10 mouse cellular contexts compared by ENCODE assay signal in the genomic region with DNA sequence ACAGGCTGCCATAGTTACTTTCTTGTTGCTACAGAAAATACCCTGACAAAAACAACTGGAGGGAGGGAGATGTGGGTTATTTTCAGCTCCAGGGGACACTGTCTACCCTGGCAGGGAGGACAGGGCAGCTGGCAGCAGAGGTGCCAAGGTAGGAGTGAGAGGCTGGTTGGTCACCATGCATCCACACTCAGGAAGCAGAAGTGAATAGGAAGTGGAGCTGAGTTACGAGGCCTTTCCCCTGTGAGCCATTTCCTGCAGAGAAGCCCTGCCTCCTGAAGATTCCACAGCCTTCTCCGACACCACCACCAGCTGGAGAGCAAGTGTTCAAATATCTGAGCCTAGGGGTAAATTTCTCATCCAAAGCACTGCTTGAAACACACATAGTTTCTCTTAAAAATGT.
DNase-seq lines count a peak whose midpoint lies in the region; ATAC-seq lines count a peak whose summit lies in the region.
"Had no signal": no experiment of that assay in that cellular context is flagged by ENCODE, and none has a peak within 500 bp of the region (broad histone marks: within the 10 kb centered on the region; RNA-seq: fewer than 3 reads in every experiment).

No protein-coding gene starts in this region.

- H3K4me2 ChIP-seq in limb, embryonic 12.5 days: no peak overlapping the region

- no peaks in the 10 kb centered on the region for H3K27me3 ChIP-seq in limb, embryonic 12.5 days
- H3K27me3 ChIP-seq: Patski had no signal

- H3K9me3 ChIP-seq in limb, embryonic 12.5 days: peaks cover 7% of the 10 kb centered on the region

- ATAC-seq in limb, embryonic 12.5 days (ENCODE audit: insufficient number of reproducible peaks, insufficient read depth, low FRiP score, low TSS enrichment, low read depth): no peak
- no peak for ATAC-seq in megakaryocyte-erythroid progenitor cell, adult 5-6 weeks (replicated peaks; ENCODE audit: low FRiP score, low TSS enrichment, poor library complexity, severe bottlenecking)
- ATAC-seq in erythroblast, adult 5-6 weeks (replicated peaks; ENCODE audit: low FRiP score, poor library complexity, severe bottlenecking): no peak
- ATAC-seq: hindbrain, postnatal 0 days; Patski had no signal

- 48% methylated on average over 2 of the region's 2 CpGs for WGBS in limb, embryonic 12.5 days

- 0 out of 2 replicates have a peak, but pooled peaks cover 6% of the 10 kb centered on the region for H3K36me3 ChIP-seq in limb, embryonic 12.5 days

- intact Hi-C loops in heart, postnatal 14 days (cut with DNase I): loop anchor here (5.0 kb wide), 1 partner anchor 72 kb away; no protein-coding TSS in a partner anchor

- no peak overlapping the region for H3K9ac ChIP-seq in limb, embryonic 12.5 days (replicated peaks)

- peak overlapping the region; percentile 35; the same call in 1 of the 2 replicates for H3K27ac ChIP-seq in limb, embryonic 12.5 days
- H3K27ac ChIP-seq: hindbrain, postnatal 0 days had no signal

- H3K4me1 ChIP-seq in limb, embryonic 12.5 days (replicated peaks): peaks cover 27% of the 10 kb centered on the region

- peak; percentile 16 for DNase-seq in adrenal gland, postnatal 14 days
- DNase-seq in adrenal gland, adult 18-20 months (ENCODE audit: low spot score in 2 of 2): no peak
- peak; percentile 12 for DNase-seq in CD4-positive, CD25-positive, alpha-beta regulatory T cell, adult 2 months (ENCODE audit: low read depth, low spot score)
- DNase-seq in heart, postnatal 14 days: peak; percentile 21 to 31
- no peak for DNase-seq in retina, postnatal 1 day

- H3K4me3 ChIP-seq in limb, embryonic 12.5 days (replicated peaks): no peak overlapping the region

Comparison
In these comparisons a context has a peak if more than half of its experiments do, and no peak if none do; other contexts are left out.
1. DNase-seq: peak in adrenal gland, postnatal 14 days (single experiment), CD4-positive, CD25-positive, alpha-beta regulatory T cell, adult 2 months (single experiment) and heart, postnatal 14 days (2 of 2); none in adrenal gland, adult 18-20 months (0 of 2) and retina, postnatal 1 day (single experiment).